In genomic region chr16:35627992-35628607, GRCm38 (mm10) we compare ENCODE assay signal across 8 mouse cellular contexts.
DNase-seq lines count a peak whose midpoint lies in the region; ATAC-seq and TF ChIP-seq lines count a peak whose summit lies in the region.

No protein-coding gene starts in this region.

- no peak overlapping the region for H3K4me2 ChIP-seq in forebrain, embryonic 11.5 days (ENCODE audit: low read depth, low read length, severe bottlenecking)

- H3K4me3 ChIP-seq in ES-E14 (ENCODE audit: insufficient read depth in 1 of 2, low read depth in 1 of 2, low read length in 2 of 2, poor library complexity in 1 of 2, severe bottlenecking in 1 of 2) = no peak overlapping the region
- no peak overlapping the region for H3K4me3 ChIP-seq in forebrain, embryonic 11.5 days (ENCODE audit: low read depth, low read length)

- in situ Hi-C loops in ES-E14 (cut with MboI; ENCODE audit: low sequenced_read_pairs in 2 of 2, unreplicated experiment in 2 of 2) = loop anchor here in 1 of 2 experiments (5.0 kb wide), 1 partner anchor 86 kb away; the partner anchor contains the start of gene Sema5b

- peak; percentile 42 for DNase-seq in ES-E14 (ENCODE audit: low read depth, low spot score)
- peak; percentile 38 for DNase-seq in c-Kit-positive CD71-negative TER-119-negative erythroid progenitor cells, embryonic 14.5 days (ENCODE audit: low read depth)
- DNase-seq in forebrain, embryonic 11.5 days (ENCODE audit: low spot score) = peak; percentile 92
- peak; percentile 34 for DNase-seq in heart, postnatal 25 days (ENCODE audit: low spot score)
- peak; percentile 82 for DNase-seq in layer of hippocampus, adult 11-12 months (ENCODE audit: low spot score)
- peak; percentile 85 for DNase-seq in lung, postnatal 10 days
- peak; percentile 66 for DNase-seq in retina, postnatal 7 days (ENCODE audit: low read depth, low spot score)
- DNase-seq in urinary bladder, adult 2 months (ENCODE audit: low spot score) = peak; percentile 71

- WGBS in forebrain, embryonic 11.5 days = 42% methylated on average over 10 of the region's 10 CpGs

- no peaks in the 10 kb centered on the region for H3K36me3 ChIP-seq in ES-E14 (ENCODE audit: control insufficient read depth, insufficient read depth, low read length, poor library complexity, severe bottlenecking)
- H3K36me3 ChIP-seq in forebrain, embryonic 11.5 days (ENCODE audit: control insufficient read depth, insufficient read depth, low read length) = no peaks in the 10 kb centered on the region; the same call in 1 of the 2 replicates

- H3K9ac ChIP-seq in ES-E14 (ENCODE audit: insufficient read depth, low read depth, low read length, poor library complexity, severe bottlenecking) = no peak overlapping the region
- no peak overlapping the region for H3K9ac ChIP-seq in forebrain, embryonic 11.5 days (ENCODE audit: low read length)

- H3K9me3 ChIP-seq in ES-E14 (ENCODE audit: control insufficient read depth, insufficient read depth, low read depth, low read length) = no peaks in the 10 kb centered on the region
- H3K9me3 ChIP-seq in forebrain, embryonic 11.5 days (ENCODE audit: control insufficient read depth, low read length) = no peaks in the 10 kb centered on the region

- peaks cover 2 to 3% of the 10 kb centered on the region in 2 experiments; a peak in 2 of 4 replicates for H3K4me1 ChIP-seq in ES-E14 (ENCODE audit: control insufficient read depth in 2 of 2, insufficient read depth in 2 of 2, low read length in 2 of 2, poor library complexity in 1 of 2)
- H3K4me1 ChIP-seq in forebrain, embryonic 11.5 days (replicated peaks; ENCODE audit: control insufficient read depth, insufficient read depth, low read length) = peaks cover 9% of the 10 kb centered on the region; the same call in 1 of the 2 replicates

- intact Hi-C loops in heart, postnatal 25 days (cut with DNase I) = loop anchor here (1.0 to 5.0 kb wide), 4 partner anchors 87 to 516 kb away; partner anchors contain the start of gene Sema5b

- ATAC-seq in forebrain, embryonic 11.5 days (replicated peaks; ENCODE audit: low FRiP score) = peak; percentile 76

- H3K27me3 ChIP-seq in forebrain, embryonic 11.5 days (ENCODE audit: control insufficient read depth, insufficient read depth, low read length) = no peaks in the 10 kb centered on the region

- no peak overlapping the region for H3K27ac ChIP-seq in ES-E14 (ENCODE audit: insufficient read depth, low read depth, low read length, poor library complexity, severe bottlenecking)
- H3K27ac ChIP-seq in forebrain, embryonic 11.5 days (ENCODE audit: low read depth, low read length) = no peak overlapping the region

TF ChIP-seq in ES-E14, 5 proteins besides CTCF, POLR2A, EP300 and RAD21:
- TF ChIP-seq CHD2 (IDR thresholded peaks at IDR 0.05; ENCODE audit: low read depth, low read length) (no peak), MAFK (IDR thresholded peaks at IDR 0.05; ENCODE audit: insufficient read depth, low read depth, low read length) (no peak), HCFC1 (IDR thresholded peaks at IDR 0.05; ENCODE audit: borderline replicate concordance, insufficient read depth, low read length) (no peak), ZNF384 (IDR thresholded peaks at IDR 0.05; ENCODE audit: low read depth, low read length) (no peak), ZC3H11A (IDR thresholded peaks at IDR 0.05; ENCODE audit: borderline replicate concordance, low read depth, low read length) (peak; percentile 63; the same call in 1 of the 2 replicates)

Comparison
In these comparisons a context has a peak if more than half of its experiments do, and no peak if none do; other contexts are left out.
1. DNase-seq: peak in every context shown above with its lines; median percentile 92 in forebrain, embryonic 11.5 days; 85 in lung, postnatal 10 days; 82 in layer of hippocampus, adult 11-12 months; 71 in urinary bladder, adult 2 months; 66 in retina, postnatal 7 days; 42 in ES-E14; 38 in c-Kit-positive CD71-negative TER-119-negative erythroid progenitor cells, embryonic 14.5 days; 34 in heart, postnatal 25 days.